Mouse (Mus musculus): ENCODE measurements around the gene Gba2. TPM values are rescaled to one million over a fixed set of nuclear protein-coding genes. Genes with fewer than 3 reads are reported as not detected.

The Gba2 gene
- polyA plus RNA-seq, 1 experiment = 0.70 TPM

- Histone ChIP-seq H3K4me1 (ENCODE audit: control insufficient read depth) (peaks cover 51% of the 10 kb centered on the region), H3K4me3 (replicated peaks) (no peak within 1 kb of the TSS), H3K9me3 (ENCODE audit: control insufficient read depth, low read length) (no peaks in the 10 kb centered on the region), H3K36me3 (ENCODE audit: control insufficient read depth) (peaks cover 61% of the 10 kb centered on the region), H3K27me3 (ENCODE audit: control insufficient read depth) (peaks cover 8% of the 10 kb centered on the region)
- no peak for TF ChIP-seq GATA1 (IDR thresholded peaks at IDR 0.05; ENCODE audit: low read length)
- TF ChIP-seq TAL1 (IDR thresholded peaks at IDR 0.05; ENCODE audit: low read length) = no peak
Measured at GRCm38 (mm10) chr4:43584444-43585416, 6.1 kb upstream of the Gba2 start, which contains the start of gene Msmp. Msmp (minus strand) TSS chr4:43584494.

GRCm38 (mm10) chr4:43583421-43583820 lies 4.7 kb upstream of the Gba2 start:
- Histone ChIP-seq H3K4me1 (ENCODE audit: control insufficient read depth) (peaks cover 55% of the 10 kb centered on the region), H3K27me3 (ENCODE audit: control insufficient read depth) (peaks cover 6% of the 10 kb centered on the region), H3K4me3 (replicated peaks) (no peak overlapping the region), H3K9me3 (ENCODE audit: control insufficient read depth, low read length) (no peaks in the 10 kb centered on the region), H3K36me3 (ENCODE audit: control insufficient read depth) (peaks cover 61% of the 10 kb centered on the region)
- no peak for TF ChIP-seq TAL1 (IDR thresholded peaks at IDR 0.05; ENCODE audit: low read length)
- TF ChIP-seq GATA1 (IDR thresholded peaks at IDR 0.05; ENCODE audit: low read length) = no peak

DNA sequence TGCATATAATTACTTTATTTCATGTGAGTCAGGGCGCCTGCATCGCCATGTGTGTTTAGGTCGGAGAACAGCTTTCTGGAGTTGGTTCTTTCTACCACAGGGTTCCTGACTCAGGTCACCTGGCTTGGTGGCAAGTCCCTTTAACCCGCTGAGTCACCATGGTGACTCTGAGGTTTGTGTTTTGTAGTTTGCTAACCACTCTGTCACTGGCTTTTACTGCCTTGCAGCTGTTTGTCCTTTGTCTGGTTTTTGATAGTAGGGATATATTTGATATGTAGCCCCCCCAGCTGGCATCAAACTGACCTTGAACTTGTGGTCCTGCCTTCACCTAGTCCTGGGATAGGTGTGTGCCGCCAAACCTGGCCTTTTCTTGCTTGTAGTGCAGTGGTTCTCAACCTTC lies 3.6 kb upstream of the Gba2 start:
- Histone ChIP-seq H3K27me3 (ENCODE audit: control insufficient read depth) (no peaks in the 10 kb centered on the region), H3K4me1 (ENCODE audit: control insufficient read depth) (peaks cover 55% of the 10 kb centered on the region), H3K4me3 (replicated peaks) (no peak overlapping the region), H3K36me3 (ENCODE audit: control insufficient read depth) (peaks cover 61% of the 10 kb centered on the region), H3K9me3 (ENCODE audit: control insufficient read depth, low read length) (no peaks in the 10 kb centered on the region)
- no peak for TF ChIP-seq GATA1 (IDR thresholded peaks at IDR 0.05; ENCODE audit: low read length)
- no peak for TF ChIP-seq TAL1 (IDR thresholded peaks at IDR 0.05; ENCODE audit: low read length)

- Histone ChIP-seq H3K4me1 (ENCODE audit: control insufficient read depth) (peaks cover 62% of the 10 kb centered on the region), H3K27me3 (ENCODE audit: control insufficient read depth) (no peaks in the 10 kb centered on the region), H3K4me3 (replicated peaks) (no peak overlapping the region), H3K9me3 (ENCODE audit: control insufficient read depth, low read length) (no peaks in the 10 kb centered on the region), H3K36me3 (ENCODE audit: control insufficient read depth) (peaks cover 65% of the 10 kb centered on the region)
- TF ChIP-seq GATA1 (IDR thresholded peaks at IDR 0.05; ENCODE audit: low read length) (no peak), TAL1 (IDR thresholded peaks at IDR 0.05; ENCODE audit: low read length) (no peak)
Measured at GRCm38 (mm10) chr4:43581381-43581780, 2.7 kb upstream of the Gba2 start.

GRCm38 (mm10) chr4:43580721-43581120 lies 2.0 kb upstream of the Gba2 start:
- Histone ChIP-seq H3K9me3 (ENCODE audit: control insufficient read depth, low read length) (no peaks in the 10 kb centered on the region), H3K27me3 (ENCODE audit: control insufficient read depth) (no peaks in the 10 kb centered on the region), H3K4me1 (ENCODE audit: control insufficient read depth) (peaks cover 62% of the 10 kb centered on the region), H3K4me3 (replicated peaks) (no peak overlapping the region), H3K36me3 (ENCODE audit: control insufficient read depth) (peaks cover 65% of the 10 kb centered on the region)
- TF ChIP-seq TAL1 (IDR thresholded peaks at IDR 0.05; ENCODE audit: low read length) (no peak), GATA1 (IDR thresholded peaks at IDR 0.05; ENCODE audit: low read length) (no peak)

DNA sequence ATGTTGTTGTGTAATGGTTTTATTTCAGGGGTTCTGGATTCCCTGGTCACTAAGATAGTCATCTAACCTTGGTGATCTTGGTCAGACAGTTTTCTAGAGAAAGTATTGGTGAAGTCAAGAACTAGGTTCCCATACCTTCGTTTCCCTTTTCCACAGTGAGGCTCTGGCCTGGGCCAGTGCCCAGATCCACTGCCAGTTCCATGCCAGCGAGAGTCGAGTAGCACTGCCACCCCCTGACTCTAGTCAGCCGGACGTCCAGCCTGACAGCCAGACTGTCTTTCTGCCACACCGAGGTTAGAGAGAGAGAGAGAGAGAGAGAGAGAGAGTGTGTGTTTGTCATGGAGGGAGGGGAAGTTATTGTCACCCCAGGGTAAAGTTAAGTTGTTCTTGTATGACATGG lies 1.1 kb upstream of the Gba2 start:
- Histone ChIP-seq H3K4me1 (ENCODE audit: control insufficient read depth) (peaks cover 70% of the 10 kb centered on the region), H3K9me3 (ENCODE audit: control insufficient read depth, low read length) (no peaks in the 10 kb centered on the region), H3K36me3 (ENCODE audit: control insufficient read depth) (peaks cover 67% of the 10 kb centered on the region), H3K4me3 (replicated peaks) (peak overlapping the region; percentile 98), H3K27me3 (ENCODE audit: control insufficient read depth) (no peaks in the 10 kb centered on the region)
- TF ChIP-seq TAL1 (IDR thresholded peaks at IDR 0.05; ENCODE audit: low read length) = no peak
- TF ChIP-seq GATA1 (IDR thresholded peaks at IDR 0.05; ENCODE audit: low read length) = no peak

DNA sequence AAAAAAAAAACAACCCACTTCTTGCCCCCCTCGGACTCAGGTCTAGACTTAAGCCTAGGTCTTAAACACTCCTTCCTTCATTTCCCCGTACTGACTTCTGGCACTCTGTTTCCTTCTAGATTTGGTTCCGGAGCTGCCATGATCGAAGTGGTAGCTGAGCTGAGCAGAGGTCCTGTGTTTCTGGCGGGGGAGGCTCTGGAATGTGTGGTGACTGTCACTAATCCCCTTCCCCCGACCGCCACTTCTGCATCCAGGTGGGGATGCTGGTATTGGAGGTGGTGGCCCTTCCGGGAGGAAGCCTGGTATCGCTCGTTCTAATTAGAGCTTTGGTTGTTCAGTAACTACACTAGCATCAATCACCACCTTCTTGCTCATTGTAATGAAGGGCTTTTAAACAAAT lies 583 bp upstream of the Gba2 start:
- Histone ChIP-seq H3K4me3 (replicated peaks) (peak overlapping the region; percentile 98), H3K27me3 (ENCODE audit: control insufficient read depth) (no peaks in the 10 kb centered on the region), H3K9me3 (ENCODE audit: control insufficient read depth, low read length) (no peaks in the 10 kb centered on the region), H3K4me1 (ENCODE audit: control insufficient read depth) (peaks cover 72% of the 10 kb centered on the region), H3K36me3 (ENCODE audit: control insufficient read depth) (peaks cover 67% of the 10 kb centered on the region)
- no peak for TF ChIP-seq GATA1 (IDR thresholded peaks at IDR 0.05; ENCODE audit: low read length)
- TF ChIP-seq TAL1 (IDR thresholded peaks at IDR 0.05; ENCODE audit: low read length) = no peak

DNA sequence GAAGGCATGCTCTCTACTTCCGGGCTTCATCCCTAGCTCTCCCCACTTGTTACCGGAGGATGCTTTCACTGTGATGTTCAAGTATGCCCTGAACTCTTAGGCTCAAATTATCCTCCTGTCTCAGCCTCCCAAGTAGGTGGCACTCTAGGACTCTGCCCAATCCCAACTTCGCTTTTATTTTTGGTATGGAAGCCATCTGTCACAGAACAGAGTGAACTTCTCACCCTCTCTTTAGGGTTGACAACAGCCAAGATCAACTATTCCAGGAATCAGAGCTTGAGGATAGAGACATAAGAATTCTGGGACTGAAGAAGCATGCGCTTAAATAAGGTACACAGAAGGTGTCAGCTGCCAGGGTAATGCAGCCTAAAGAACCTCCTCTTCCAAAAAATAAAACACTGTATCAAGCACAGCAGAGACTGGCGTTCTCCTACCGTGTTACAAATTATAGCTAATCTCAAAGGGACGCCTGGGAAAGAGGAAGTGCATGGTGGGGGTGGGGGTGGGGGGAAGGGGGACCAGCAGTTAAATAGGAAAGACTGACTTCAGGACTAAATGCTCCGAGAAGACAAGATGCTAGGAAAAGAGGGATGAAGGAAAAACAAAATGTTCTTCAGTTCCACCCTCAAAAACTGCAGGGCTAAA lies 1.3 kb downstream of the Gba2 start:
- TF ChIP-seq TAL1 (IDR thresholded peaks at IDR 0.05; ENCODE audit: low read length) (no peak), GATA1 (IDR thresholded peaks at IDR 0.05; ENCODE audit: low read length) (no peak)
- Histone ChIP-seq H3K27me3 (ENCODE audit: control insufficient read depth) (no peaks in the 10 kb centered on the region), H3K4me3 (replicated peaks) (peak overlapping the region; percentile 98), H3K4me1 (ENCODE audit: control insufficient read depth) (peaks cover 78% of the 10 kb centered on the region), H3K9me3 (ENCODE audit: control insufficient read depth, low read length) (no peaks in the 10 kb centered on the region), H3K36me3 (ENCODE audit: control insufficient read depth) (peaks cover 67% of the 10 kb centered on the region)

- peaks cover 67% of the 10 kb centered on the region for H3K36me3 ChIP-seq (ENCODE audit: control insufficient read depth)
- H3K4me3 ChIP-seq (replicated peaks) = peak overlapping the region; percentile 34
- TF ChIP-seq GATA1 (IDR thresholded peaks at IDR 0.05; ENCODE audit: low read length) = no peak
- no peak for TF ChIP-seq TAL1 (IDR thresholded peaks at IDR 0.05; ENCODE audit: low read length)
- peaks cover 64% of the 10 kb centered on the region for H3K4me1 ChIP-seq (ENCODE audit: control insufficient read depth)
- H3K27me3 ChIP-seq (ENCODE audit: control insufficient read depth) = no peaks in the 10 kb centered on the region
- H3K9me3 ChIP-seq (ENCODE audit: control insufficient read depth, low read length) = no peaks in the 10 kb centered on the region
Measured at GRCm38 (mm10) chr4:43575356-43575755, 3.3 kb downstream of the Gba2 start.
